Mouse (Mus musculus) liver, embryonic 14.5 days (tissue): ENCODE measurements around the gene Cfb.
"Not testable (repeated sequence)": the region's sequence is repeated elsewhere in the genome, so short reads cannot be mapped to it uniquely, and the experiment has no call there.

Source experiments
- CTCF ChIP-seq: IDR thresholded peaks from 2 replicates; pipeline ENCODE4 v1.5.1; 2016; ENCODE audit warnings: antibody characterized with exemption, low read depth, control low read depth
- EP300 ChIP-seq: IDR thresholded peaks from 2 replicates; pipeline ENCODE4 v1.6.1; 2016; ENCODE audit warnings: antibody characterized with exemption, low read depth

- TF ChIP-seq CTCF, EP300: not testable (repeated sequence)
These were observed 51.9 kb downstream of the Cfb start for GRCm38 (mm10) chr17:34810411-34810810.
